Mouse (Mus musculus) activated CD4-positive, CD25-positive, alpha-beta regulatory T cell, adult 4 months (primary cell): ENCODE measurements around the gene Barx2. TPM values are rescaled to one million over a fixed set of nuclear protein-coding genes. Genes with fewer than 3 reads are reported as not detected.

Source experiments
- polyA plus RNA-seq, 2 experiments: library from polyadenylated mRNA; unstranded; fragments of 100-300 nt; shearing (Covaris generic); gene quantifications; one replicate each; pipeline ENCODE4 v1.2.1; 2017

Gene Barx2
- polyA plus RNA-seq, 2 experiments from 2014 or later: 0.22 TPM; not detected in 1

Other genes with a start within 250 kb of the Barx2 start
- gene Arhgap32, start 202.7 kb upstream of the Barx2 start, polyA plus RNA-seq: not detected